Mouse (Mus musculus) cerebellum, postnatal 36 days (tissue): ENCODE data around the gene Gm49322.
A peak's percentile ranks its signal among the peaks of the same experiment; 100 is the strongest.
"Not testable (repeated sequence)": the region's sequence is repeated elsewhere in the genome, so short reads cannot be mapped to it uniquely, and the experiment has no call there.

ENCODE experiments used
- DNase-seq, 2 experiments: peaks; one replicate each; pipeline ENCODE4 v3.0.0; 2021 to 2022; ENCODE audit warnings: mixed read lengths in 2 of 2

The Gm49322 gene

DNA sequence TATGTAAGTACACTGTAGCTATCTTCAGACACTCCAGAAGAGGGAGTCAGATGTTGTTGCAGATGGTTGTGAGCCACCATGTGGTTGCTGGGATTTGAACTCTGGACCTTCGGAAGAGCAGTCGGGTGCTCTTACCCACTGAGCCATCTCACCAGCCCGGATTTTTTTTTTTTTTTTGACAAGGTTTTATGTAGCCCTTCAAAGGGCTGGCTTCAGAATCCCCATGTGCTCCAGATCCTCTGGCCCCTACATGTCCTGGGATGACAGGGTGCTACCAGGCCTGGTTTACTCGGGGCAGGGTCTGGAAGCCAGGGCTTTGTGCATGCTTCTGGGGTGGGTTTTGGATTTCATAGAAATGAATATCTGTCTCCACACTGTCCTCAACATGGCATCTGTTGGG is at the start of gene Gm49322:
TSS of gene Gm49322 (plus strand) at position 301 of the 400 bp plus-strand sequence.
- not testable (repeated sequence) for DNase-seq

GRCm38 (mm10) chr10:80557346-80557965 is 48.4 kb upstream of the Gm49322 start:
- peak; percentile 84 to 85 for DNase-seq

DNA sequence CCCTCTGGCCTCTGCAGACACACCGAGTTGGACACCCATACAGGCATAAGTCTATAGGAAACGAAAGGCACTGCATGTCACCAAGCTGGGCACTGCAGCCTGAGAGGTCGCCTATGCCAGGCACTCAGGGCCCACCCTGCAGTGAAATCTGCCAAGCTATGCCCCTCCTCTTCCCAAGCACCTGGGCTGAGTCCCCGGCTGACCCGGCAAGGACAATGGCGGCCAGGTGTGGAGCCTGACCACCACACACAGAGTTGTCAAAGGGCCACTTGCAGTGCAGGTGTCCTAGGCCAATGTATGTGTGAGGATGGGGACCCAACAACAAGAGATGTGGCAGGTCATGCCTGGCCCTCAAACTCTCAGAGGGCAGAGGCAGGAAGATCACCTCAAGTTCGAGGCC is 46.4 kb upstream of the Gm49322 start:
- DNase-seq, result no peak

DNA sequence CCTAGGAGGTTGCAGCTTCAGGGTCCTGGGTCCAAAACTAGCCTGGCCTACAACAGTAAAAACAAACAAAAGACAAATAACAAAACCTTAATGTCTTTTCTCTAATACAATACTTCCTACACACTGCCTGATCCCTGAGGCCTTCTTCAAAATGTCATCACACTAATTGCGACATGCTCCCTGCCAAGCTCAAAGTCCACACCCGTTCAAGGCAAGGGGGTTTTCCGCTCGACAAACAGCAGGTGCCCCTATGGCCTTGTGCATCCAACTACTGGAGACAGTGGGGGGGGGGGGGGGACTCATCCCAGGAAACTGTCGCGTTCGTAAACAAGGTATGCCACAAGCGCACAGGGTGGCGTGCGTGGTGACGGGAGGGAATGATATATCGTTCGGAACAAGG is 45.2 kb upstream of the Gm49322 start:
- DNase-seq, result no peak

GRCm38 (mm10) chr10:80561116-80561944 is 44.5 kb upstream of the Gm49322 start, which contains the start of gene Rexo1:
Rexo1 (minus strand) TSS chr10:80561560.
- DNase-seq, result peak; percentile 92 to 97

DNA sequence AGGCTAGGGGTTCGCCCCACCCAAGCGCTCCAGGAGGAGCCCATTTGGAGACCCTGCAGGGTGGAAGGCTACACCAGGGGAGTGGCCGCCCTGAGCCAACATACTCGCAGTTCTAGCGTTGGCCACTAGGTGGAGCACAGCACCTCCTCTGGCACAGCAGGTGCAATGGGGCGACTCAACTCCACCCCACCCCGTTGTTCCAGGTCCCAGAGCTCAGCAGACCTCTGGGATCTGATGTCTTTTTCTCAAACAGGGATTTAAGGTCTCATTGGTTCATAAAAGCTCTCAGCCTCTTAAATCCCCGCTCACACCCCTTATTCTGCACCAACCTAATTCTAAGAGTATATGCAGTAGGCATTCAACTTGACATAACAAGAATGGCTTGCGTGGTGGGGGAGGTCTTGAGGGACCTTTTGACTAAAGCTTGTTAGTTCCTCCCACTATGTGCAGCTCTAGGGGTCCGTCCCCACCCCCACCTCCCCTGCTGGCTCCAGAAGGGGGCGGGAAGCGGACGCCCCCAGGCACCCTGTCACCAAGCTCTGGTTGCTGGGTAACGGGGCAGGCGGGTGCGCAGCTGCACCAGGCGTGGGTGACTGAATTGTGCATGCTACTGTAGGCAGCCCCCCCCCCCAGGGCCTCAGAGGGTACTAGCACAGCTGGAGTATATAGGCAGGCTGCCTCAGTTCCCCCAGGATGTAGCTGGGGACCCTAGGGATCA is 39.3 kb upstream of the Gm49322 start:
- DNase-seq, result peak; percentile 91 to 94

- DNase-seq, result no peak
These were observed 36.9 kb upstream of the Gm49322 start for GRCm38 (mm10) chr10:80568876-80569275.

DNA sequence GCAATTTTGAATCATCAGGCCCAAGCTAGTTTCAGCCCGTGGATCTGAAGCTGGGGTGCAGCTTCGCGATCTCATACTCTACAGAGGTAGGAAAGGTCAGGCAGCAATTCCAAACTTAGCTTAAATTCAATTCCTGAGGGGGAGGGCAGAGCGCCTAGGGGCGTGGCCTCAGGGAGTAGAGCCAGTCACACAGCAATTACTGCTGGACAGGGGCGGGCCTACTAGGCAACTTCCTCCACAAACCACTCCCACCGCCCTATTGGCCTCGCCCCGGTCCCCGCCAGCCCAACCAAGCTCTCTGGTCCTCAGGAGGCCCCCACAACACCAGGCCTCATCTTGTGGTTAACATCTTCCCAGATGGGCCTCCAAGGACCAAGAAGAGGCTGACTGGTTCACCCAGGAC is 36.2 kb upstream of the Gm49322 start:
- DNase-seq, result no peak

DNA sequence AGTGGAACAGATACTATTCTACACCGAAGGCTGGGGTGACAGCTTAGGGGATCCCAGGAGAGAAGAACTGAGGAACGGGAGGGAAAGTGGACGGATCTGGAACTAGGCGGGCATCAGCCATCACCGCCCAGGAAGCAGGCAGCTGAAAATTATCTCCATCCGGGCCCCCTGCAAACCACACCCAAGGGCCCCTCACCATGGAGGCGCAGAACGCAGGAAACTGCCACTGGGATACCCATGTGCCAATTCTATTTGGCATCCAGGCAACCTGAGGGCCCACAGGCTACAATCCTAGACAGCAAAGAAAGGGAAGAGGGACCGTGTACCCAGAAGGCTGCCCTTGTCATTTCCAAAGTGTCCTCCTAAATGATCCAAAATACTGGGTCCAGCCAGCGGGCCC is 35.4 kb upstream of the Gm49322 start:
- no peak for DNase-seq

GRCm38 (mm10) chr10:80570871-80571836 is 34.7 kb upstream of the Gm49322 start:
- peak in 1 of 2 experiments; percentile 52 for DNase-seq

GRCm38 (mm10) chr10:80572477-80572876 is 33.3 kb upstream of the Gm49322 start:
- no peak for DNase-seq

DNA sequence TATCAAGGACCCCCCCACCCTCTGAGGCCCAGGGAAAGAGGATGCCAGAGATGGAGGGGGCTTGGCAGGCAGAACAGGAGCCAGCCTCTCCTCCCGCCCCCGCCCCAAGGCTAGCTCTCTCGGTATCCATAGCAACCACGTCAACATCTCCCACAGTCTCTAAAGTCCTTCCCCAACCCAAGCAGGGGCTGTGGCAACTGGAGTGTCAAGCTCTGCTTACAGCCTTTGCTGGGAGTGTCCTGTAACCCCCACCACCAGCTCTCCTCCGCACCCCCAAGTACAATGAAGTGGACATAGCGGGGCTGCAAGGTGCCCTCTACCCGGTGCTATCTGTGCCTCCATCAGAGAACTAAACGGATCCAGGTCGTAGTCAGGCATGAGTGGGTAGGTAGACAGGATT is 31.9 kb upstream of the Gm49322 start:
- no peak for DNase-seq

GRCm38 (mm10) chr10:80574896-80575295 is 30.9 kb upstream of the Gm49322 start:
- DNase-seq, result no peak

DNA sequence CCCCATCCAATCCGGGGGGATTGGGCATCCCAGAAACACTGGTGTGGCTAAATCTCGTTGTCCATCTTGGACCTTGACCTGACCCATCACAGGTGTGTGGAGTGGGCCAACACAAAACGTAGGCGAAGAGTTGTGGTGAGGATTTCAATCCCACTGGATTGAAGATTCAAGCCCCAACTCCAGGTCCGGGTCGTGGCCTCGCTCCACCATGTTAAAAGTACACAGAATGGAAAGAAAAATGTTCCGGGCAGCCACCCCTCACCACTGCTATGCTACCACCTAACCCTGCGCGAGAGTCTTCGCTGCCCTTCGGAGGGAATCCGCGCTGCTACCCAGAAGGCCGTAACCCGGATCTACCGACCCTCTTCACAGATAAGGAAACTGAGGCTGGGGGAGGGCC is 29.9 kb upstream of the Gm49322 start:
- DNase-seq, result no peak

DNA sequence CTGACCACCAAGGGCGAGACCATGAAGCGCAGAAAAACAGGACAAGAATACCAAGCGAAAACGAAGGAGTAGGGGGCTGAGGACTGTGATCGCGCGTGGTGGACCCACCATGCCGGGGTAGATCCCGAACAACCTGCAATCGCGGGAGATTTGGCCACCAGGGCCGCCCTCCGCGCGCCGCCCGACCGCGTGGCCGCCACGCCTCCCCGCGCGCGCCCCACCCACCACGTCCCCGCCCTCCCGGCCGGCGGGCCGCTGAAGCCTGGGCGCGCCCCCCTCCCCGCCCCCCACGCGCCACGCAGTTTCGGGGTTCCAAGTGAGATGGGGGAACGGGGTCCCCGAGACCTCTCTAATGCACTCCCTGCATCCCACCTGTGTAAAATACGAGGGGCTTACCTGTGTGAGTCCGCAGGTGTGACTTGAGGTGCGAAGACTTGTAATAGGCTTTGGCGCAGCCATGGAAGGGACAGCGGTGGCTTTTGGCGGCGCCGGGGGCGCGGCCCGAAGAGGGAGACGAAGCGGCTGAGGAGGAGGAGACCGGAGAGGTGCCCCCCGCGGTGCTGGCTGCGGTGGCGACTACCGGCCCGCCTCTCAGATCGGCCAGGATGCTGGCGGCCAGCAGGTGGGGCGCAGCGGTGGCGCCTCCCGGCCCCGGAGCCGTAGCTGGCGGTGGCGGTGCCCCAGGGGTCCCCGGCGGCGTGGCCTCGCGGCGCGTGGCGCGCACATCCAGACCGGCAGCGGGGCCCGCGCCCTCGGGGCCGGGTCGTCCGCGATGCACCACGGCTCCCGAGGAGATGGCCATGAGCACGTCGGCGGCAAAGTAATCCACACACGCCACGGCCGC is 29.2 kb upstream of the Gm49322 start:
- DNase-seq, result peak in 1 of 2 experiments; percentile 57

GRCm38 (mm10) chr10:80577195-80578130 is 28.4 kb upstream of the Gm49322 start, which contains the start of gene Klf16:
Klf16 (minus strand) TSS chr10:80577321.
- DNase-seq, result peak; percentile 70 to 85

DNA sequence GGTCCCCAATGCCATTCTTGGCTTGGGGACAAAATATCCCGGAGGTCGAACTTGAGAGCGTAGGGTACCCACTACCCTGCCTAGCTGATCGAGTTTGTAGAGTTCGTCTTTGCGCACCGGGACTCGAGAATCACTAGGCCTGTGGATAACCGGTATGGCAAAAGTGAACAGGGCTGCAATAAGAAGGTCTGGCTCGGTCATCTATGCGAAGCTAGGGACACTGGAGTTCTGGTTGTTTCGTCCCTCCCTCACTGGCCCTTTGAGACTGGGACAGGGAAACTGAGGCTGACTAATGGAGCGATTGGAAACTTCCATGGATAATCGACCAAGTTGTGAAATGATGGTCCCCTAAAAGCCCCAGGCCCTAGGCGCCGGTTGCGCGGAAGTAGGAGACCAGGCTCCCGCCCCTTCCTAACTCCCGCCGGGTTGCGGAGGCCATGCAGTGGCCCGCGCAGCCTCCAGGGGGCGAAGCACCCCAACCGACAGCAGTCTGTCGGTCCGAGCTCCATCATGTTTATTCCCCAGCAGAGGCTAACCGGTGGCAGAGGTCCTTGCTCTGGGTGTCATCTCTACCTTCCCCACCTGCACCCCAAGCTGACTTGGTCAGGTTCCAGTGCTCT is 27.6 kb upstream of the Gm49322 start:
- peak; percentile 54 to 72 for DNase-seq

- DNase-seq, result peak; percentile 62 to 64
These were observed 26.9 kb upstream of the Gm49322 start for GRCm38 (mm10) chr10:80578911-80579310.

DNA sequence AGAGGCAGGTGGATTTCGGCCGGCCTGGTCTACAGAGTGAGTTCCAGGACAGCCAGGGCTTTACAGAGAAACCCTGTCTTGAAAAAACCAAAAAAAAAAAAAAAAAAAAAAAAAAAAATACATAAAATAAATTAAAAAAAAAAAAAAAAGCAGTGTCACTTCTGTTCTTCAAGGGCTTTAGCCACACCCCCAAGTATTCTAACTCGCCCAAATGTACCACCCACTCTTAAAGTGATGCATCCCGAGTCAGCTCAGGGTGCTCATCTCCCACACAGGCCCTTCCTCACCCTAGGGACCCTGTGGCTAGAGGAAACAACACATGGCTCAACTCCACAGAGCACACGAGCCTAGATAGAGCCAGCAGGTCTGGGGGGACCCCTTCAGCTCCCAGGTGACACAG is 22.8 kb upstream of the Gm49322 start:
- no peak for DNase-seq
